Mouse (Mus musculus) frontal cortex, adult 2 months (tissue): Measurements from ENCODE around the gene Hoxc5. TPM values are rescaled to one million over a fixed set of nuclear protein-coding genes. Genes with fewer than 3 reads are reported as not detected.

ENCODE experiments used
- DNase-seq, 2 experiments: peaks; one replicate each; pipeline ENCODE4 v3.0.0; 2022; ENCODE audit warnings: low spot score in 1 of 2; ENCODE audit errors: extremely low spot score in 1 of 2
- polyA plus RNA-seq: library from polyadenylated mRNA; depleted of rRNA; stranded (reverse); fragments of >200 nt; gene quantifications from 2 replicates; pipeline ENCODE4 v1.2.3, GENCODE M21; 2012

Gene Hoxc5
- polyA plus RNA-seq, 1 experiment: not detected

DNA sequence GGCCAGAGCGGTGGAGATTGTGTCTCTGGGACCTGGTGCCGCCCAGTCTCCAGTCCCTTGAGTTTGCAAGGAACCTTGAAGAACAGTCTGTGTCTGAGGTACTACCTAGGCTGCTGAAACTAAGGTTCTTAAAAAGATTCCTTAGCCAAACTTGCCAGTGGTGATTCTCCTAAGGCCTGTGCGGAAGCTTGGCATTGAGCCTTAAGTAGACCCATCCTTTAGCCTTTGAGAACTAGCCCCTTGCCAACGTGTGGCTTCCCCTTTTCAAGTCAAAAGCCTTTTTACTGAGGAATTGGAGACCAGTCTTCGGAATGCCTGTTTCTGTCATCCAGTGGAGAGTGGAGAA is 23.8 kb upstream of the Hoxc5 start:
- no peak for DNase-seq

DNA sequence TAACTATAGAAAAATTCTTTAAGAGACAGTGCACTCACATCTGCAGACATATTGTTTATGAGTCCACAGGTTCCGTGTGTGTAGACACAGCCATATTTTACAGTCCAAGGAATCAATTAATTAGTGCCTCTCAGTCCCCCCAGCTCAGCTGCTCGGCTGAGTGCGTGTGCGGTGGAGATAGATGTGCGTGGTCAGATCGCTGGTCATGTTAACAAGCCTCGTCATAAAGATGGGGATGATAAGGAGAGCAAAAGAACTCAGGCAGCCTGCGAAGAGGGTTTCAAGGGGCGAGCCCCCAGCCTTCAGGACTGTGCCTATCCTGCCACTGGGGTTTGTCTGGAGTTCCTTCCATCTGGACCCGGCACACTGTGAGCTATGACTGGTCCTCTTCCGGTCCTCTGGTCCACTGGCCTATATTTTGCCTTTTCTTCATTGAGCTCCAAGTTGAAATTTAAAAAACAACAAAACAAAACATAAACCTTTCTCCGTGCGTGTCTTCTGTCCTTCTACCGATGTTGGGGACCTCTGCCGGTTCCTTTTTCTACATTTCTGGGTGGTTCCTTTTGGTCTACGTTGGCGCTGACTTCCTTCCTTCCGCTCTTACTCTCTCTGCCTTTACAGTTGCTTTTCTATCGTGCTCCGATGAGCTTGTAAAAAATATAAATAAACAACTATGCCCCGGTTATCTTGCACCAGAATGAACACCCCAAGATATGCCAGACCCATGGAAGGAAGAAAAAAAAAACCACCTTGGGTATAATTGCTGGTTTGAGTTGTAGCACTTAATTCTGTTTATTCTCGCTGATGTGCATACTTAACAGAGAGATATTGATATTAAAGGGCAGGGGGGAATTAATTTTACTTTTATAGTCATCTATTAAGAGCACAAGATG is 21.8 kb upstream of the Hoxc5 start:
- DNase-seq: no peak

DNA sequence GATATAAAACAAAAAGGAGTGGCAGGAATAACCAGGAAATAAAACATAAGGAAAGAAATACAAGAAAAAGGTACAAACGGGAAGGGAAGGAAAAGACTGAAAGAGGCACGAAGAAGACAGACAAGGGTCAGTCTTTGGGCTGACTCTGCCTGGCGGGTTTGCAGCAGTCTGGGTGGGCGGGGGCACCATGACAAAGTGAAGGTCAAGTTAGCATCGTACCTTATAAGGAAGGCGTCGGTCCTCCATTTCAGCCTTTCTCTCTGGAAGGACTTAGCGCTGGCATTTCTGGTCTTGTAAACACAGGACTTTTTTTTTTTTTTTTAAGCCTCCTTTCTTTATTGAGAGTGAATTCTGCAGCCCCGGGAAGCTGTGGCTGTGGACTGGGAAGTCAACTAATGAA is 20.0 kb upstream of the Hoxc5 start:
- DNase-seq: no peak

DNA sequence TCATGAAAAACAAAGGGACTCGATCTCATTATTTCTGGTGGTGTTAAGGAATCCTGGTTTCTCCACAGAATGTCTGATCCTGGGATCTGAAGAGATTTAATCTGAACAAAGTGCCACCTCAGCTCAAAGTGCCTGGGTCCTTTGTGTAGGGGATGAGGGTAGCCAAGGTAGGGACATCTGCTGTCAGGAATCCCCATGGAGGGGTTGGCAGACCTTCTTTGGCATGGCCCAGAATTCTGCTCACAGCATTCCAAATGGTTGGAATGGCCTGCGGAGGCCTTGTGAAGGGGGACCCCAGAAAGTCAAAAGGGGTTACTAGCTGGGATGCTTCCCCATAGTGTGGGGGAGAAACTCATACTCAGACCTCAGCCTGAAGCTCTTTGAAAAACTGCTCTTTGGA is 18.4 kb upstream of the Hoxc5 start:
- no peak for DNase-seq

DNA sequence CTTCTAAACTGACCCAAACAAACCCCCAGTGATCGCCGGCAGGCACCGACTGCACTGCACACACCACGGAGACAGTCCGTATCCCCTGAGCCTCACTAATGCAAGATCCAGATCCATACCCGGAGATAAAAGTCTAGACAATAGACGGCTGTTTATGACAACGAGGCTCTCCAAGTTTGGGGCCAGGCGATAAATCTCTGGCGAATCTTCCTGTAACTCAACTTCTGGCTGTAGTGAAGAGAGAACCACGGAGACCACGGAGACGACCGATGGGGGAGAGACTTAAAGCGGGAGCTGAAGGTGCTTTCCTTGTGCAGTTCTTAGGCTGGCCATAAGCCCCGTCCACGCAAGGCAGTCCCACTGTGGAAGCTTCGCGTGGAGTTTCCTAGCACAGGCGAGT is 17.5 kb upstream of the Hoxc5 start:
- DNase-seq: no peak

DNA sequence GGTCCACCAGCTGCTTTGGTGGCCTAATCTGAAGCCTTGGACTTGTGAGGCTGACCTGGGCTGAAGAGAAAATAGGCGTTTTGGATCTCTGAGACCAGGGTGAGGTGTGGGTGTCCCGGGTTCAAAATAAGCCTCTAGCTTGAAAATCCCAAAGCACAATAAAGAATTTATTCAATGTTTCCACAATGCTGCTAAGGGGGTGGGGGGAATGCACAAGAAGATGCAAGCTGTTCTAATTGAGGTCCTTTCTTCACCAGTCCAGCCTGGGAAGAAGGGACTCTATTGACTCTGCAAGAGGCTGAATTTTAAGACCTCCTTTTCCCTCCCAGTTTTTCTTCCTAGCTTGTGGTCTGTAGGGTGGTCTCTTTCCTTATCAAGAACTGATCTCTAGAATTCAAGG is 16.4 kb upstream of the Hoxc5 start:
- no peak for DNase-seq

DNA sequence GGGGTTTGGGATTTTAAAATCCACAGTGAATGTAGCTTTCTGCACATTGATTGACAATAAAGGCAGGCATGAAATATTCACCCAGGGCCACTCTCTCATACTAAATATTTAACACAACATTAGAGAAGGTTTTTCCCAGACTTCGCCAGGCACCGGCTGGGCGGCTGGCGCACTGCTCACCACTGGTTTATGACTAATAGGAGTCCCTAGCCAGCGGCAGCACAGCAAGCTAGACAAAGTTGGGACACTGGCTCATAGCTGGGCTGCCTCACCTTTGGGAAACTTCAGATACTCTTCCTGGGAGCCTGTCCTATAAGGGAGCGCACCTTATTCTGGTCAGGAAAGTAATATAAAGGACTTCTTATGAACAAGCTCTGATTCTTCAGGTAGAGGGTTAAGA is 13.7 kb upstream of the Hoxc5 start:
- no peak for DNase-seq

DNA sequence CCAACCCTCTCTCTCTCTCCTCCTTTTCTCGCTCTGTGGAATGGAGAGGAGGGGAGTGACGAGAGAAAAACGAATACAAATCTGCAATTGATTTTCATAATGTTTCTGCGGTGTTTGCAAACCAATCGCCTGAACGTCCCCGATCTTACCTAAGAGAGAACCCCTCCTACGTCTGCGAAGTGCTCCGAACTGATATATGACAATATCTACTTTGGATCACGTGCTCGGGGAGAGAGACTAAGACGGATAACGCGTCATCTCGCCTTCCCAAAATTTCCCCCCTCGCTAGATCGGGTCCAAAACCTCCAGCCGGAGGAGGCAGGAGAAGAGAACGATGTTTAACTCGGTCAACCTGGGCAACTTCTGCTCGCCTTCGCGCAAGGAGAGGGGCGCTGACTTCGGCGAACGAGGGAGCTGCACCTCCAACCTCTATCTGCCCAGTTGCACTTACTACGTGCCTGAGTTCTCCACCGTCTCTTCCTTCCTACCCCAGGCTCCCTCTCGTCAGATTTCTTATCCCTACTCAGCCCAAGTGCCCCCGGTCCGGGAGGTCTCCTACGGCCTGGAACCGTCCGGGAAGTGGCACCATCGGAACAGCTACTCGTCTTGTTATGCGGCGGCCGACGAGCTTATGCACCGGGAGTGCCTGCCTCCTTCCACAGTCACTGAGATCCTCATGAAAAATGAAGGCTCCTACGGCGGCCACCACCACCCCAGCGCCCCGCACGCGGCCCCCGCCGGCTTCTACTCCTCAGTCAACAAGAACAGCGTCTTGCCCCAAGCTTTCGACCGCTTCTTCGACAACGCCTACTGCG is 12.8 kb upstream of the Hoxc5 start, which contains the start of gene Hoxc11:
Gene Hoxc11, plus strand, starts transcription at position 236 of the 815 bp plus-strand sequence.
- no peak for DNase-seq

DNA sequence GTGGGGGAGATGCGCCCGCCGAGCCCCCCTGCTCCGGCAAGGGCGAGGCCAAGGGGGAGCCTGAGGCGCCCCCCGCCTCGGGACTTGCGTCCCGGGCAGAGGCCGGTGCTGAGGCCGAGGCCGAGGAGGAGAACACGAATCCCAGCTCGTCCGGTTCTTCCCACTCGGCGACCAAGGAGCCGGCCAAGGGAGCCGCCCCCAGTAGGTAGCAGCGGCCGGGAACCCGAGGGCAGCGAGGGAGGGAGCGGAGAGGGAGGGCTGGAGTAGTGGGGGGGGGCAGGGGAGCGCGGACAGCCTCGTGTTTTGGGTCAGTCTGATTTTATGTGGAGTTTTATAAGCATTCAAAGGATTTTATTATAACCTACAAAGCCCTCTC is 12.2 kb upstream of the Hoxc5 start:
- no peak for DNase-seq

DNA sequence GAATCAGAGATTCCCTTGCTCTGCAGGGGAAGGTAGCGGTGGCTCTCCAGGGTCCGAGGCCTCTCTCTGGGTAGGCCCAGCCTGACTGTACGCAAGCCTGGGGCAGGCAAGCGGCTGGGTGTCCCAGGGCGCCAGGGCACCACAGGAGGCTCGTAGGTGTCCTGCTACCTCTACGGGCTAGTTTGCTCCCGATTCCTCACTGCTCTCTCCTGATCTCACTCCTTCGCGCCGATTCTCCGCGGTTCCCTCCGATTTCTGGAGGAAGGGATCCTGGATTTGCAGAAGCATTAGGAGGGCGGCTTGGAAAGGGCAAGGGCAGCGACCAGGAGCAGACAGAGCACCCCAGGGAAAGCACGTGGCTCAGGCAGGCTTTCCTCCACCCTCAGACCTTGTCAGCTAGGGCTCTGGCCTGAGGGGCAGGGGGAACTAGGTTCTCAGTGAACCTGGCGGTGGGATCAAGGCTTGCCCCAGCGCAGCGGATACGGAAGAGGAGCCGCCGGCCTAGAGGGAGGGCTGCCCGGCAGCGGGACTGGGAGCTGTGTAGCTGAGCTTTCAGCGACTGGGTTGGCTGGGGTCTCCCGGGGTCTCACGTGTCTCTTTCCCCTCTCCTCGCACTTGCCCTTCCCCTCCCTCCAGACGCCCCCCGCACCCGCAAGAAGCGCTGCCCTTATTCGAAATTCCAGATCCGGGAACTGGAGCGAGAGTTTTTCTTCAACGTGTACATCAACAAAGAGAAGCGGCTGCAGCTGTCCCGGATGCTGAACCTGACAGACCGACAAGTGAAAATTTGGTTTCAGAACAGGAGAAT is 11.2 kb upstream of the Hoxc5 start:
- no peak for DNase-seq

DNA sequence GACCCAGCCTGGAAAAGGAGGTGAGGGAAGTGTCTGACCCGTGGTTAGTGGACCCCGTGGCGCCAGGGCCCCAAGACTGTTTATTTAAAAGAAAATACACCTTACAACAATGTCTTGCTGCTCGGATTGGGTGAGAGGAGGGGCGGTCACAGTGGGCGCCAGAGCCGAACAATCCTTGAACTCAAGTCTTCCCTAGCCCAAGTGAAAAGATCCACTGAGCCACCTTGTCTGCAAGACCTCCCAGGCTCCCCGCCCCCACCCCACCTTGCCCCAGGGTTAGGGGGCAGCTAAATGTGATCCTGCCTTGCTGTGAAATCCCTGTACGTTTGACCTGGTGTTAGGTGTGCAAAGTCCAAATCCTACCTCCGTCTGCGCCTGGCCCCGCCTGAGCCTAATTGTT is 10.3 kb upstream of the Hoxc5 start:
- no peak for DNase-seq

DNA sequence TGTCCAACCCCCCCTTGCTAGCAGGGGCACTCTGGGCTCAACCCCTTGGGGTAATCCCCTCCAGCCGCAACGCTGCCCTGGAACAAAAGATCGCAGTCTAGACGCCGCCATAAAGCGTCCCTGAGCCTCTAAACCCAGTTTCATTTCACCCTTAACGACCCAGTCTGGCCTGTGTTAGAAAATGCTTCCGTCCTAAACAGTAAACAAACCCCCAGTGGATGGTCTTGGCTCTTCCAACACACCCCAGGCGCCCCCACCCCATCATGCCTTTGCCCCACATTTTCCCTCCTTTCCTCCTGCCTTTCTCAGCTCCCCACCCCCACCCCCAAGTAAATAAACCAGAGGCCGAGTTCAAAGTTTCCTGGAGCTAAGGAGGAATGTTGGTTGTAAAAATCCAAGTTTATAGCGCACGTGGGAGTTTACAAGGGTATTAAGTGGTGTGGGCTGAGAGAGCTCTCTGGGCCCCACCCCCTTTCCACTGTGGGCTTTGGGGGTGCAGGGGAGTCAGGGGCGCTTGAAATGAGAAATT is 7.5 kb upstream of the Hoxc5 start:
- DNase-seq: no peak

DNA sequence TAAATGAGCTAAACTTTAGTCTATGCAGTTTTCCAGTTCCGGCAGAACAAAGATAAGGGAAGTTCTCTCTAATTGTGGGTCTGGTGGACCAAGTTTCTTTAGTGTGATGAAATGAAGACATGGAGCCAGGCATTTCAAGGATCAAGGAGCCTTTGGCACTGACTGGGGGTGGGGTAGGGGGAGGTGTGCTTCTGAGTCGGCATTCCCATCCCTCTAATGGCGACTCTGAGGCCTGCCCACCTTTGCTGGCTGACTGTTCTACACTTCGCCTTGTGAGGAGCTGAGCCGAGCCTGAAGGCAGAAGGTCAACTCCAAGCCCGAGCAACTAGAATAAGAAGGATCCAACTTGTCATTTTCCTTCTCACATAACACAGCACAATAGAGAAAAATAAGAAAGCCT is 5.5 kb upstream of the Hoxc5 start:
- no peak for DNase-seq

DNA sequence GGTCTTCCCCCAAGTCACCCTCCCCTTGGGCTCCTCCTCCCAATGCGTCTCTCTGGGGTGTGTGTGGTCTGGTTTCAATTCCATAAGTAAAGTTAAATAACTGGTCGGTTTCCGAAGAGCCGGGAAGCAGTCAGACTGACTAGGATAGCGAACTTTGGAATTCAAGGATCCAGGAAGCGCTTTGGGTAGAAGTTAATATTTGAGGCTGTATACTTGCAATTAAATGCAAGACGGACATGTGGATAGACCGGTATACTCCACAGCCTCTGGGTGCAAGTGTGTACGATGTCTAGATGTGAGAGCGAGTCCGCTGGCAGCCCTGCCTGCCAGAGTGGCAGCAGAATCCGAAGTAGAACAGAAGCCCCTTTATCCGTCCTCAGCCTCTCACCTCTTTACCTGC is 4.8 kb upstream of the Hoxc5 start:
- DNase-seq: no peak

DNA sequence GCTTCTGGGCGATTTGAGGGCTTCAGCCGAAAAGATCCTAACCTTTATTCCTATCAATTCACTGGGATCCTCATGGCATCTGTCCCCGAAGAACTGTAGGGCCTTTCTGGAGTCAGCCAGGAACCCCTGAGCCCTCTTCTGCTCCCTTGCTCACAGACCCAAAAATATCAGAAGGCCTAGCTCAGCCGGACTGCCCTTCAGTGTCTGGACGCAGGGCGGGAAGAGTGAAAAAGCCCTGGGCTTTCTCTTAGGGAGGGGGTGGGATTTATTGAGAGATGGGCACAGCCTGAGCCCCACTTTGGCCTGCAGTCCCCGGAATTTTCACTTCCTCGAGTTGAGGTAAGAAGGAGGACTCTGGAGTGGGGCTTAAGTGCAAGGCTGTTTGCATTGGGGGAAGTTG is 4.0 kb upstream of the Hoxc5 start:
- no peak for DNase-seq

DNA sequence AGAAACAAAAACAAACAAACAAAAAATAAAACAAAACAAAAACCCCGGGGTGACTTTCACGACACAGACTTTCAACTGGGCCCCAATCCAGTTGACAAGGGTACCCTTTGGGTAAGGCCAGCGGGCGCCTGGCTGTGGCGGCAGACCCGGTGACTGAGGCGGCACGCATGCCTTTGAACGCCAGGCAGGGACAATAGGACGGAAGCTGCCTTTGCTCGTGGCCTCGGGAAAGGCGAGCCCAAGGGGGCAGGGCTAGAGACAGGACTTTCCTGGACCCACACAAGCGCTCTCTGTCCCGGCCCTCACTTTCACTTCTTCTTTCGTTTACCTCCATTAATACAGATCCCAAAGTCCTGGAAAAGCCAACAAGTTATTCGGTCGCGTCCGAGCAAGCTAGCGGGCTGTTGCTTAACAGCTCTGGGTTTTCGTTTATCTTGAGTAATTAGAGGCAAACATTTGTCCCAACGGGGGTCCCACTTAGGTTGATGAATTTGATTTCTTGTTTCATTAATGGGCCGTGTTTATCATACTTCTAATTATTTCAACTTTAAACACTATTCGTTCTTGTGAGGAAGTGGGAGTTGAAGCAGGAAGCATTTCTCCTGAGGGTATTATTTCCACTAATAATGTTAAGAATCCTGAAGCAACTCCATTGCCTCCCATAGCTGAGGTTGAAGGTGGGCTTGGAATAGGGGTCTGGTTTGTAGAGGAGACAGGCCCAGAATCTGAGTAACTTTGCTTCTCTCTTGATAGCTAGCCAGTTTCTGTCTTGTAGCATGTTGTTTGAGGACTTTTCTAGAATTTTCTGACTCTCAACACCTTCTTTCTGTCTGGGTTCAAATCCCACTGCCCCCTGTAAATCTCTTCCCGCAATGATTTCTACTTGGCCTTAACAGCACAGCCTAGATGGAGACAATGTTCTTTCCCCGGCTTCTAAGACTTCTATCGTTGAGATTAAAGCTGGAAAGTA is 3.3 kb upstream of the Hoxc5 start:
- no peak for DNase-seq

DNA sequence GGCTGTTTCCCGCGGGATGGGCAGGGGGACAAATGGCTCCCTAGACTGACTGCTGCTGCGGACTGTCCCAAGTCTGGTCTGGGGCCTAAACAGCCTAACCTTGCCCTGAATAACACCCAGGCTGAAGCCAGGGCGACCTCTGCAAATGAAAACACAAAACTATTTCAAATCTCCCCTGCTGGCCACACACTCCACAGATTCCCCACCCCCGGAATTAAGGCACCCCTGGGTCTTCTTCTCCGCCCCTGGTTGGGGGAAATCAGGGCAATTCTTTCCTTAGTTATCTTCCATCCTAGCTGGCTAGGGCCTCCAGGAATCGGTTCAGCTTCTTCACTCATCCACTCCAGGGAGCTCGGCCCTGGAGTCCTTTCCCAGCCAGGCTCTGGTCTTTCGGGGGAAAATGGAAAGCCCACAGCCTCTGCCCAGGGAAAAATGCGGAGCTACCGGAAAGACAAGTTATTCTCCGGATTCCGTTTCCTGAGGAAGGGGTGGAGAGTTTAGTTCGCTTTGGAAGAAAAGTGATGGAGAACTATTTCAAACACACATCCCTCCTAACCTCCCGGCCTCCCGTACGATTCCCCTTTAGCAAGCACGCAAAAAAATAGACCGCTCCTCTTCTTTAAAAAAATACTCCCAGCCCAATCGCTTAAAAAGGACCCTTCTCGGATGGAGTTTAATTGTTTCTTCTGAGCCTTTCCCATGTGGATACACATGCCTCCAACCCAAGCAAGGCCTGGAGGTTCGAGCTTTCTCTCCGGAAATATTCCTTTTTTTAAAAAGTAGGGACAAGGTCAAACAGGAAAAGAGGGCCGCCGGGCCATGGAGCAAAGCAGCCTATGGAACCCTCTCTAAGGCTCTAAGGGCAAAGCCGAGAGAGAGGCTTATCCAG is 2.0 kb upstream of the Hoxc5 start:
- DNase-seq: no peak

DNA sequence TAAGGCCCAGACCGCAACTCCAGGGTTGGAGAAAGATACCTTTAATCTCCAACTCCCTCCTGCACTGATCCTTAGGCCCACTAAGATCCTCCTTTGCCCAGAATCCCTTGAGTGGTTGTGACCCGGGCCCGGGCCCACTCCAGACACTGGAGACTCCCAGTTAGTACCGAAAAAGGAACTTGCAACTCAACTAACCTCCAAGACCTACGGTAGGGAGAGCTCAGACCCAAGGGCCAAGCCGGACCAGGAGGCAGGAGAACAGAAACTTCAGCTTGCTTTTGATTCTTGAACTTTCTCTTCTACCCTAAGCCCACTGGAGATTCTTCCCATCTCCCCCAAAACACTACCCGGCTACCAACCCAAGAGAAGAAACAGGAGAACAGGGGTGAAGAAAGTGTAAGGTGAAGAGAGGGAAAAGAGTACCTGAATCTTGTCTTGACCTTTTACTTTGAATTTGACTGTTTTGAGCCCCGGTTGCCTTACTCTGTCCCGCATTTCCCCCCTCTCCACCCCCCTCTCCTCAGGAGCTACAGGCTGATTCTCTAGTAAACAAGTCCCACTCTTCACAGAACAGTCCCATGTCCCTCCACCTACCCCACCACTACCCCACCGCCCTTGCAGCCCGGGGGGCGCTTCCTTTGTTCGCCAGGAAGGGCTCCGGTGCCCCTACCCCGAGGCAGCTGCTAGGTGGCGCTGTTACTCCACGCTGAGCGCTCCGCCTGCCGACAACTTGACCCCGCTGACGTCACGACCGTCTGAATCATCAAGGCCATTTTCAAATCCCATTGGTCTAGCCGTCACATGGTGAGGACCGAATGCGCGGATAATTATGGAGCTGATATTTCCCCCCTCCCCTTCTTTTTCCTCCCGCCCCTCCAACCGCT is 1.1 kb upstream of the Hoxc5 start:
- DNase-seq: no peak
